ENCODE assay signal across 8 mouse cellular contexts in genomic region chr9:58092581-58093269, GRCm38 (mm10). TPM values are rescaled to one million over a fixed set of nuclear protein-coding genes. Genes with fewer than 3 reads are reported as not detected.
DNase-seq lines count a peak whose midpoint lies in the region; ATAC-seq lines count a peak whose summit lies in the region.

No protein-coding gene starts in this region.

- 61% methylated on average over 7 of the region's 7 CpGs for WGBS in hindbrain, embryonic 13.5 days
- 62% methylated on average over 7 of the region's 7 CpGs for WGBS in hindbrain, embryonic 11.5 days

- DNase-seq in hindbrain, embryonic 11.5 days (ENCODE audit: low spot score) = no peak
- DNase-seq in adipocyte (ENCODE audit: low spot score) = peak; percentile 95
- DNase-seq in cerebellum, adult 9-11 months = peak; percentile 98
- peak; percentile 53 for DNase-seq in heart, postnatal 4 days
- DNase-seq in spleen, postnatal 14 days (ENCODE audit: low spot score in 2 of 2) = no peak
- DNase-seq in left cerebral cortex, adult 11 months (ENCODE audit: low spot score) = no peak

- H3K27me3 ChIP-seq in hindbrain, embryonic 13.5 days = peaks cover 16% of the 10 kb centered on the region; the same call in 1 of the 2 replicates
- H3K27me3 ChIP-seq in hindbrain, embryonic 11.5 days (ENCODE audit: control insufficient read depth, insufficient read depth, low read length) = no peaks in the 10 kb centered on the region; the same call in 1 of the 2 replicates

- H3K9ac ChIP-seq in hindbrain, embryonic 13.5 days = no peak overlapping the region
- H3K9ac ChIP-seq in hindbrain, embryonic 11.5 days (ENCODE audit: low read depth, low read length) = no peak overlapping the region

- ATAC-seq in hindbrain, embryonic 13.5 days (ENCODE audit: low FRiP score) = peak; percentile 19; the same call in 1 of the 2 replicates
- ATAC-seq in hindbrain, embryonic 11.5 days (ENCODE audit: low FRiP score) = no peak
- no peak for ATAC-seq in megakaryocyte, adult 5-6 weeks (ENCODE audit: poor library complexity, severe bottlenecking)

- H3K36me3 ChIP-seq in hindbrain, embryonic 13.5 days = no peaks in the 10 kb centered on the region
- no peaks in the 10 kb centered on the region for H3K36me3 ChIP-seq in hindbrain, embryonic 11.5 days (ENCODE audit: control insufficient read depth, insufficient read depth, low read length)

- no peaks in the 10 kb centered on the region for H3K9me3 ChIP-seq in hindbrain, embryonic 13.5 days
- no peaks in the 10 kb centered on the region for H3K9me3 ChIP-seq in hindbrain, embryonic 11.5 days (ENCODE audit: control insufficient read depth, low read length)

- no peak overlapping the region for H3K4me2 ChIP-seq in hindbrain, embryonic 13.5 days
- H3K4me2 ChIP-seq in hindbrain, embryonic 11.5 days (replicated peaks; ENCODE audit: low read depth, low read length) = no peak overlapping the region

- peaks cover 29% of the 10 kb centered on the region for H3K4me1 ChIP-seq in hindbrain, embryonic 13.5 days (replicated peaks)
- H3K4me1 ChIP-seq in hindbrain, embryonic 11.5 days (replicated peaks; ENCODE audit: control insufficient read depth, insufficient read depth, low read length) = peaks cover 4% of the 10 kb centered on the region

- no peak overlapping the region for H3K27ac ChIP-seq in hindbrain, embryonic 13.5 days
- H3K27ac ChIP-seq in hindbrain, embryonic 11.5 days (ENCODE audit: low read depth, low read length) = no peak overlapping the region

- no peak overlapping the region for H3K4me3 ChIP-seq in hindbrain, embryonic 13.5 days
- H3K4me3 ChIP-seq in hindbrain, embryonic 11.5 days (ENCODE audit: low read depth, low read length) = no peak overlapping the region

RNA-seq across cellular contexts. Expression of gene Ccdc33, which starts 25.9 kb away (rescaled TPM):
- polyA plus RNA-seq in hindbrain, embryonic 13.5 days (2015; fragmentation: Nextera tagmentation; extraction: Ambion mirVana) = 0.81 and 0.91 TPM in 2 replicates
- polyA plus RNA-seq in hindbrain, embryonic 11.5 days (2014; fragmentation: Nextera tagmentation; extraction: Ambion mirVana) = 0.31 and 0.99 TPM in 2 replicates
- not detected for total RNA-seq in heart, postnatal 4 days (2021)
- not detected in 2 replicates for total RNA-seq in megakaryocyte, adult 5-6 weeks (2015)
- total RNA-seq in megakaryocyte, adult 5-6 weeks (2017) = not detected in 2 replicates

RNA-seq across cellular contexts. Expression of gene Stra6, which starts 29.1 kb away (rescaled TPM):
- polyA plus RNA-seq in hindbrain, embryonic 13.5 days (2015; fragmentation: Nextera tagmentation; extraction: Ambion mirVana) = 19.1 and 20.1 TPM in 2 replicates
- 8.2 and 12.7 TPM in 2 replicates for polyA plus RNA-seq in hindbrain, embryonic 11.5 days (2014; fragmentation: Nextera tagmentation; extraction: Ambion mirVana)
- under 1 TPM; 0.11 to 0.26 TPM for total RNA-seq in heart, postnatal 4 days (2021)
- not detected in 2 replicates for total RNA-seq in megakaryocyte, adult 5-6 weeks (2015)
- total RNA-seq in megakaryocyte, adult 5-6 weeks (2017) = not detected in 2 replicates

Comparison
In these comparisons a context has a peak if more than half of its experiments do, and no peak if none do; other contexts are left out.
1. DNase-seq: peak in adipocyte (single experiment), cerebellum, adult 9-11 months (single experiment) and heart, postnatal 4 days (single experiment); none in hindbrain, embryonic 11.5 days (single experiment), spleen, postnatal 14 days (0 of 2) and left cerebral cortex, adult 11 months (single experiment).